ENCODE assay signal across 16 mouse cellular contexts in genomic region chr13:60054081-60054480, GRCm38 (mm10).
A peak's percentile ranks its signal among the peaks of the same experiment; 100 is the strongest.
DNase-seq lines count a peak whose midpoint lies in the region; ATAC-seq and TF ChIP-seq lines count a peak whose summit lies in the region.
"Had no signal": no experiment of that assay in that cellular context is flagged by ENCODE, and none has a peak within 500 bp of the region (broad histone marks: within the 10 kb centered on the region; RNA-seq: fewer than 3 reads in every experiment).

No protein-coding gene starts in this region.

- H3K4me2 ChIP-seq in myocyte (ENCODE audit: low read depth) = no peak overlapping the region
- H3K4me2 ChIP-seq in neural tube, embryonic 15.5 days = no peak overlapping the region
- H3K4me2 ChIP-seq: heart, embryonic 15.5 days; hindbrain, embryonic 12.5 days; liver, embryonic 11.5 days; midbrain, embryonic 12.5 days had no signal

- no peaks in the 10 kb centered on the region for H3K27me3 ChIP-seq in myocyte (ENCODE audit: control insufficient read depth, insufficient read depth, insufficient read length)
- no peaks in the 10 kb centered on the region for H3K27me3 ChIP-seq in neural tube, embryonic 15.5 days (replicated peaks)
- H3K27me3 ChIP-seq: CH12.LX; heart, embryonic 15.5 days; hindbrain, embryonic 12.5 days; midbrain, embryonic 12.5 days had no signal

- ATAC-seq in neural tube, embryonic 15.5 days (ENCODE audit: low FRiP score) = no peak

- peak; percentile 97 for DNase-seq in heart, adult 11 months
- DNase-seq in heart, postnatal 4 days = no peak
- peak; percentile 38 for DNase-seq in kidney, postnatal 10 days
- DNase-seq in kidney, adult 8-10 months = no peak
- DNase-seq in kidney, postnatal 14 days = peak; percentile 55
- DNase-seq: cerebellum, postnatal 14 days; lung, postnatal 14 days; right cerebral cortex, adult 18-20 months; spleen, adult 18-20 months had no signal

- no peak overlapping the region for H3K9ac ChIP-seq in neural tube, embryonic 15.5 days (replicated peaks)
- H3K9ac ChIP-seq: heart, embryonic 15.5 days; hindbrain, embryonic 12.5 days; midbrain, embryonic 12.5 days had no signal

- no peak overlapping the region for H3K27ac ChIP-seq in neural tube, embryonic 15.5 days (replicated peaks)
- H3K27ac ChIP-seq: heart, embryonic 15.5 days; hindbrain, embryonic 12.5 days; midbrain, embryonic 12.5 days had no signal

- H3K79me2 ChIP-seq in myocyte (ENCODE audit: control insufficient read depth, insufficient read depth) = no peaks in the 10 kb centered on the region

- no peak for TF ChIP-seq POLR2A in myocyte (IDR thresholded peaks at IDR 0.05; ENCODE audit: insufficient read length, low read depth)

- H3K36me3 ChIP-seq in myocyte (ENCODE audit: control insufficient read depth, insufficient read depth) = no peaks in the 10 kb centered on the region
- H3K36me3 ChIP-seq in neural tube, embryonic 15.5 days = no peaks in the 10 kb centered on the region
- H3K36me3 ChIP-seq: heart, embryonic 15.5 days; hindbrain, embryonic 12.5 days; midbrain, embryonic 12.5 days had no signal

- 72% methylated on average over 9 of the region's 9 CpGs for WGBS in neural tube, embryonic 15.5 days

- H3ac ChIP-seq in myocyte (ENCODE audit: control insufficient read depth, insufficient read length) = no peak overlapping the region

- no peaks in the 10 kb centered on the region for H3K9me3 ChIP-seq in neural tube, embryonic 15.5 days (replicated peaks)
- H3K9me3 ChIP-seq: heart, embryonic 15.5 days; hindbrain, embryonic 12.5 days; midbrain, embryonic 12.5 days had no signal

- H3K4me3 ChIP-seq in myocyte = no peak overlapping the region
- H3K4me3 ChIP-seq in neural tube, embryonic 15.5 days (replicated peaks) = no peak overlapping the region
- H3K4me3 ChIP-seq: heart, embryonic 15.5 days; hindbrain, embryonic 12.5 days; midbrain, embryonic 12.5 days had no signal

- peaks cover 10% of the 10 kb centered on the region for H3K4me1 ChIP-seq in neural tube, embryonic 15.5 days
- H3K4me1 ChIP-seq: heart, embryonic 15.5 days had no signal

TF ChIP-seq in myocyte, 11 proteins besides CTCF, POLR2A, EP300 and RAD21:
- peak; percentile 79; the same call in 1 of the 2 replicates for TF ChIP-seq CEBPB (IDR thresholded peaks at IDR 0.05; ENCODE audit: insufficient read depth, poor library complexity, severe bottlenecking)
- no peak for TF ChIP-seq MYOG (IDR thresholded peaks at IDR 0.05; ENCODE audit: control insufficient read depth in 1 of 3, insufficient read depth in 1 of 3, insufficient read length in 2 of 3, low read depth in 2 of 3)

Comparison
In these comparisons a context has a peak if more than half of its experiments do, and no peak if none do; other contexts are left out.
1. DNase-seq: peak in heart, adult 11 months (single experiment), kidney, postnatal 10 days (single experiment) and kidney, postnatal 14 days (single experiment); none in heart, postnatal 4 days (single experiment) and kidney, adult 8-10 months (0 of 2).